ENCODE assay signal across 8 mouse cellular contexts in the genomic region with DNA sequence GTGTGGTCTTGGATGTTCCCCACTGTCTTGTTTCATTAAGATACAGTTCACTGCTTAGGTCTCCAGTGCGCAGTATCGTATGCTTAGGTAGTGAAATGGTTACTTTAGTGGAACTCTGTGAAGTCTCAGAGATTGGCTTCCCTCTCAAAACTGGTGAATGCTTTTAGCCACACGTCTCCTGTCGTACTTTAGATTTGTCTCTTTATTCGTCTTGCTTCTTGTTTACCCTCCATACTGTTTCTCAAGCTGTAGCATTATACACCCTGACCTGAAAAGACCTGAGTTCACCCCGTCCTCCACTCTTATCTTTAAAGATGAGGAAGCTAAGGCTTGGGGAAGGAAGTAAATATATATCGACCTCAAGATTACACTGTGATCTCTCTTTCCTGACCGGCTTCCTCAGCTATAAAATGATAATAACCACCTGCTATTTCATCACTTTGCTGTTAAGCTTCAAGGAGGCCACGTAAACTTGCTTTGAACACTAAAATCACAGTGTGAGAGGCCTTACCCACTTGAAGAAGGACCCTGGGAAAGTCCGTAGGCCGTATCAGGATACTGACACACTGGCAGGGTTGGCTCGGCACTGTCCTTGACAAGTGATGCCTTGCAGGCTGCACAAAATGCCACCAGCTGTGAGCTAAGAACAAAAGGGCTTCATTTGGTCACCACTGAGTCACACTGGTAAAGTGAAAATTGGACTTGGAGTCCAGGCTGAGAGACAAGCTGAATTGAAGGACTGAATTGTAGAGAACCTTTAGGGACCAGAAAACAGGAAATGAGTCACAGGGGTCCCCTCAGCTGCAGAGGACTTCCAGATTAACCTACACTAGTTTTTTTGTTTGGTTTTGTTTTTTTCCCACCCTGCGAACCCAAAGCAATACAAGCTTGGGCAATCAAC. TPM values are rescaled to one million over a fixed set of nuclear protein-coding genes. Genes with fewer than 3 reads are reported as not detected.
DNase-seq lines count a peak whose midpoint lies in the region; ATAC-seq and TF ChIP-seq lines count a peak whose summit lies in the region.

No protein-coding gene starts in this region.

- peak; percentile 46 to 67 for DNase-seq in adrenal gland, adult (ENCODE audit: inconsistent age in 2 of 2, low spot score in 1 of 2)
- no peak for DNase-seq in adrenal gland, postnatal 4 days (ENCODE audit: low spot score in 2 of 2)
- DNase-seq in lung, postnatal 0 days (ENCODE audit: low spot score), result no peak
- no peak for DNase-seq in lung, postnatal 36 days
- DNase-seq in hindbrain, postnatal 0 days (ENCODE audit: low spot score), result no peak
- no peak for DNase-seq in midbrain, postnatal 0 days (ENCODE audit: low spot score)
- no peak for DNase-seq in layer of hippocampus, adult 11-12 months (ENCODE audit: low spot score)
- DNase-seq in right cerebral cortex, adult 2 months (ENCODE audit: low spot score in 2 of 2), result no peak

- WGBS in lung, postnatal 0 days, result 50% methylated on average over 13 of the region's 13 CpGs
- 70% methylated on average over 13 of the region's 13 CpGs for WGBS in hindbrain, postnatal 0 days
- 72% methylated on average over 13 of the region's 13 CpGs for WGBS in midbrain, postnatal 0 days

- peak overlapping the region; percentile 92 for H3K4me3 ChIP-seq in lung, postnatal 0 days (ENCODE audit: low read depth, low read length)
- peak overlapping the region; percentile 95 for H3K4me3 ChIP-seq in hindbrain, postnatal 0 days (ENCODE audit: low read length)
- peak overlapping the region; percentile 98 for H3K4me3 ChIP-seq in midbrain, postnatal 0 days (ENCODE audit: low read depth, low read length)

- peak overlapping the region; percentile 95 for H3K4me2 ChIP-seq in lung, postnatal 0 days (replicated peaks; ENCODE audit: low read depth, low read length)
- H3K4me2 ChIP-seq in hindbrain, postnatal 0 days (ENCODE audit: low read depth, low read length), result peak overlapping the region; percentile 96
- H3K4me2 ChIP-seq in midbrain, postnatal 0 days (ENCODE audit: low read depth, low read length, poor library complexity, severe bottlenecking), result peak overlapping the region; percentile 93

- no peak for TF ChIP-seq EP300 in lung, postnatal 0 days (IDR thresholded peaks at IDR 0.05)

- H3K9me3 ChIP-seq in lung, postnatal 0 days (ENCODE audit: low read length), result no peaks in the 10 kb centered on the region
- no peaks in the 10 kb centered on the region for H3K9me3 ChIP-seq in hindbrain, postnatal 0 days (ENCODE audit: low read length)
- no peaks in the 10 kb centered on the region for H3K9me3 ChIP-seq in midbrain, postnatal 0 days (ENCODE audit: low read length)

- H3K36me3 ChIP-seq in lung, postnatal 0 days (ENCODE audit: insufficient read depth, low read length), result peaks cover 9% of the 10 kb centered on the region; the same call in 1 of the 2 replicates
- peaks cover 35% of the 10 kb centered on the region for H3K36me3 ChIP-seq in hindbrain, postnatal 0 days (ENCODE audit: insufficient read depth, low read length)
- H3K36me3 ChIP-seq in midbrain, postnatal 0 days (ENCODE audit: insufficient read depth, low read length), result peaks cover 47% of the 10 kb centered on the region

- H3K4me1 ChIP-seq in lung, postnatal 0 days (ENCODE audit: insufficient read depth, low read depth, low read length), result peaks cover 4% of the 10 kb centered on the region; the same call in 1 of the 2 replicates
- peaks cover 8% of the 10 kb centered on the region for H3K4me1 ChIP-seq in hindbrain, postnatal 0 days (ENCODE audit: insufficient read depth, low read length)
- H3K4me1 ChIP-seq in midbrain, postnatal 0 days (ENCODE audit: insufficient read depth, low read length), result peaks cover 8% of the 10 kb centered on the region; the same call in 1 of the 2 replicates

- no peaks in the 10 kb centered on the region for H3K27me3 ChIP-seq in lung, postnatal 0 days (replicated peaks; ENCODE audit: insufficient read depth, low read length)
- no peaks in the 10 kb centered on the region for H3K27me3 ChIP-seq in hindbrain, postnatal 0 days (ENCODE audit: insufficient read depth, low read length)
- no peaks in the 10 kb centered on the region for H3K27me3 ChIP-seq in midbrain, postnatal 0 days (ENCODE audit: insufficient read depth, low read length)

- H3K9ac ChIP-seq in lung, postnatal 0 days (replicated peaks; ENCODE audit: low read depth), result peak overlapping the region; percentile 69; the same call in 1 of the 2 replicates
- H3K9ac ChIP-seq in hindbrain, postnatal 0 days (replicated peaks; ENCODE audit: low read length), result 0 out of 2 replicates have a peak overlapping the region, but pooled peaks have one; percentile 94
- H3K9ac ChIP-seq in midbrain, postnatal 0 days (replicated peaks; ENCODE audit: low read length, poor library complexity, severe bottlenecking), result peak overlapping the region; percentile 95; the same call in 1 of the 2 replicates

- no peak for TF ChIP-seq CTCF in lung, postnatal 0 days (IDR thresholded peaks at IDR 0.05)
- TF ChIP-seq CTCF in hindbrain, postnatal 0 days (IDR thresholded peaks at IDR 0.05; ENCODE audit: low read depth), result no peak
- TF ChIP-seq CTCF in midbrain, postnatal 0 days (IDR thresholded peaks at IDR 0.05), result no peak

- ATAC-seq in lung, postnatal 0 days, result no peak
- ATAC-seq in hindbrain, postnatal 0 days, result no peak
- ATAC-seq in midbrain, postnatal 0 days (ENCODE audit: low FRiP score), result peak; percentile 28; the same call in 1 of the 2 replicates

- H3K27ac ChIP-seq in lung, postnatal 0 days (ENCODE audit: low read length), result 0 out of 2 replicates have a peak overlapping the region, but pooled peaks have one; percentile 3
- peak overlapping the region; percentile 76; the same call in 1 of the 2 replicates for H3K27ac ChIP-seq in hindbrain, postnatal 0 days
- H3K27ac ChIP-seq in midbrain, postnatal 0 days (ENCODE audit: low read depth, low read length), result peak overlapping the region; percentile 76; the same call in 1 of the 2 replicates

RNA-seq across cellular contexts. Expression of a gene that starts 0.7 kb away (rescaled TPM):
- 10 to 100 TPM; 64.7 to 65.4 TPM for total RNA-seq in adrenal gland, postnatal 4 days (2021)
- polyA plus RNA-seq in lung, postnatal 0 days (2015; fragmentation: Nextera tagmentation; extraction: Ambion mirVana), result 103 and 115 TPM in 2 replicates
- total RNA-seq in hindbrain, postnatal 0 days (2014; rRNA removed), result 135 and 172 TPM in 2 replicates
- 183 and 186 TPM in 2 replicates for polyA plus RNA-seq in hindbrain, postnatal 0 days (2015; fragmentation: Nextera tagmentation; extraction: Ambion mirVana)
- 157 and 182 TPM in 2 replicates for total RNA-seq in midbrain, postnatal 0 days (2014; rRNA removed)
- 212 and 227 TPM in 2 replicates for polyA plus RNA-seq in midbrain, postnatal 0 days (2015; fragmentation: Nextera tagmentation; extraction: Ambion mirVana)

RNA-seq across cellular contexts. Expression of a gene that starts 9.6 kb away (rescaled TPM):
- total RNA-seq in adrenal gland, postnatal 4 days (2021), result 10 to 100 TPM; 17.7 to 24.6 TPM
- 37.0 and 40.5 TPM in 2 replicates for polyA plus RNA-seq in lung, postnatal 0 days (2015; fragmentation: Nextera tagmentation; extraction: Ambion mirVana)
- 36.2 and 41.2 TPM in 2 replicates for total RNA-seq in hindbrain, postnatal 0 days (2014; rRNA removed)
- polyA plus RNA-seq in hindbrain, postnatal 0 days (2015; fragmentation: Nextera tagmentation; extraction: Ambion mirVana), result 39.8 and 40.2 TPM in 2 replicates
- 33.5 and 47.5 TPM in 2 replicates for total RNA-seq in midbrain, postnatal 0 days (2014; rRNA removed)
- polyA plus RNA-seq in midbrain, postnatal 0 days (2015; fragmentation: Nextera tagmentation; extraction: Ambion mirVana), result 36.7 and 41.6 TPM in 2 replicates

RNA-seq across cellular contexts. Expression of a gene that starts 13.9 kb away (rescaled TPM):
- 10 to 100 TPM; 35.2 to 39.2 TPM for total RNA-seq in adrenal gland, postnatal 4 days (2021)
- 35.3 and 39.6 TPM in 2 replicates for polyA plus RNA-seq in lung, postnatal 0 days (2015; fragmentation: Nextera tagmentation; extraction: Ambion mirVana)
- 53.2 and 60.2 TPM in 2 replicates for total RNA-seq in hindbrain, postnatal 0 days (2014; rRNA removed)
- polyA plus RNA-seq in hindbrain, postnatal 0 days (2015; fragmentation: Nextera tagmentation; extraction: Ambion mirVana), result 84.5 and 85.7 TPM in 2 replicates
- 61.6 and 67.9 TPM in 2 replicates for total RNA-seq in midbrain, postnatal 0 days (2014; rRNA removed)
- 90.5 and 101 TPM in 2 replicates for polyA plus RNA-seq in midbrain, postnatal 0 days (2015; fragmentation: Nextera tagmentation; extraction: Ambion mirVana)

RNA-seq across cellular contexts. Expression of a gene that starts 26.9 kb away (rescaled TPM):
- total RNA-seq in adrenal gland, postnatal 4 days (2021), result 10 to 100 TPM; 48.9 to 65.6 TPM
- 63.6 and 67.7 TPM in 2 replicates for polyA plus RNA-seq in lung, postnatal 0 days (2015; fragmentation: Nextera tagmentation; extraction: Ambion mirVana)
- total RNA-seq in hindbrain, postnatal 0 days (2014; rRNA removed), result 27.0 and 38.6 TPM in 2 replicates
- 55.0 and 60.0 TPM in 2 replicates for polyA plus RNA-seq in hindbrain, postnatal 0 days (2015; fragmentation: Nextera tagmentation; extraction: Ambion mirVana)
- total RNA-seq in midbrain, postnatal 0 days (2014; rRNA removed), result 26.9 and 33.0 TPM in 2 replicates
- 54.1 and 58.9 TPM in 2 replicates for polyA plus RNA-seq in midbrain, postnatal 0 days (2015; fragmentation: Nextera tagmentation; extraction: Ambion mirVana)

RNA-seq across cellular contexts. Expression of a gene that starts 48.4 kb away (rescaled TPM):
- total RNA-seq in adrenal gland, postnatal 4 days (2021), result 10 to 100 TPM; 50.6 to 50.7 TPM
- 25.6 and 26.8 TPM in 2 replicates for polyA plus RNA-seq in lung, postnatal 0 days (2015; fragmentation: Nextera tagmentation; extraction: Ambion mirVana)
- 20.9 and 26.5 TPM in 2 replicates for total RNA-seq in hindbrain, postnatal 0 days (2014; rRNA removed)
- polyA plus RNA-seq in hindbrain, postnatal 0 days (2015; fragmentation: Nextera tagmentation; extraction: Ambion mirVana), result 19.7 and 19.8 TPM in 2 replicates
- total RNA-seq in midbrain, postnatal 0 days (2014; rRNA removed), result 23.3 and 27.7 TPM in 2 replicates
- 19.0 and 19.3 TPM in 2 replicates for polyA plus RNA-seq in midbrain, postnatal 0 days (2015; fragmentation: Nextera tagmentation; extraction: Ambion mirVana)

Comparison
In these comparisons a context has a peak if more than half of its experiments do, and no peak if none do; other contexts are left out.
1. DNase-seq: peak in adrenal gland, adult (2 of 2); none in adrenal gland, postnatal 4 days (0 of 2), lung, postnatal 0 days (single experiment), lung, postnatal 36 days (single experiment), hindbrain, postnatal 0 days (single experiment), midbrain, postnatal 0 days (single experiment), layer of hippocampus, adult 11-12 months (single experiment) and right cerebral cortex, adult 2 months (0 of 2).
2. H3K27ac ChIP-seq: peak in every context shown above with its lines; median percentile 76 in hindbrain, postnatal 0 days; 76 in midbrain, postnatal 0 days; 3 in lung, postnatal 0 days.
3. Peak in every context shown above with its lines, with median percentiles within 50 percentile points of each other: H3K4me2 ChIP-seq, H3K4me3 ChIP-seq and H3K9ac ChIP-seq.